Mouse (Mus musculus): ENCODE results near the gene P4htm. TPM values are rescaled to one million over a fixed set of nuclear protein-coding genes. Genes with fewer than 3 reads are reported as not detected.
A peak's percentile ranks its signal among the peaks of the same experiment; 100 is the strongest.

P4htm gene
- polyA plus RNA-seq, 1 experiment: not detected

DNA sequence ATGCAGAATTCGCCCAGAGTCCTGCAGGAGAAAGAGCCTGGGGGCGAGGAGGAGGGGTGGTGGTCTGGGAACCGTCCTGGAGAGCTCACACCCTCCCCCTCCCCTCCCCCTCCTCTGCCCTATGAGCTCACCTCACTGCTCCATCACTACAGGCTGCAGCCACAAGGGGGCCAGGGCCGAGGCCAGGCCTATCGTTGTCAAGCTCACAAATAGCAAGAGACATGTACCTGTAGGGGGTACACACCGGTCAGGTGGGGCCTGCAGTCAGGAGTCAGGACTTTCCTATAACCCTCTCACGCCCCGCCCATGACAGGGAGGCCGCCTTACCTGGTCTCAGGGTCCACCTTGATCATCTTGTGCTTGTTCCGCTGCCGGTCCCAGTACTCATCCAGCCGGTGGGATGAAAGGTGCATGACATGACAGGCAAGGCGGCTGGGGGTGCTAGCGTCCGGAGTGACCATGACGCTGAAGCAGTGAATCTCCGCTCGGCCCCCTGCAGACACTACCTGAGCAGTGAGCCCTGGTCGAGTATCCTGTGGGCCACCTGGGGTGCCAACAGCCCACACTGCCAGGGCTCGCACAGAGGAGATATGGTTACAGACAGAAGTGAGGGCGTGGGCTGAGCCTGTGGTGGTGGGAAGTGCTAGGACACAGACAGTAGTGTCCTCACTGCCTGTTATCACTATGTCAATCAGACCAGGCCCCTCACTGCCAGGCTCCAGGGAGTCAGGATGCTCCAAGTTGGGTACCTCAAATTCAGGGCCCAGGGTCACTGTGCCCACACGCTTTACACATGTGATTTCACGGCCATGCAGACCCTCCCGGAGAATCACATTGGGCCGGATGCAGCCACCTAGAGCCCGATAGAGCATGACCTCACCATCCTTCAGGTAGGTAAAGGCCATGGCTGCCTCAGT, 23.4 kb downstream of the P4htm start:
- WGBS: 51% methylated on average over 26 of the region's 26 CpGs
- no peak for TF ChIP-seq CTCF (IDR thresholded peaks at IDR 0.05; ENCODE audit: insufficient read depth, low read depth, low read length)
- no peak for TF ChIP-seq POLR2A (IDR thresholded peaks at IDR 0.05; ENCODE audit: insufficient read depth, low read depth, low read length)
- peaks cover 59% of the 10 kb centered on the region for H3K4me1 ChIP-seq (ENCODE audit: control insufficient read depth, insufficient read depth, low read length)
- no peak overlapping the region for H3K27ac ChIP-seq (ENCODE audit: insufficient read depth, low read depth, low read length)
- no peak overlapping the region for H3K4me3 ChIP-seq (ENCODE audit: insufficient read depth, low read depth, low read length)

DNA sequence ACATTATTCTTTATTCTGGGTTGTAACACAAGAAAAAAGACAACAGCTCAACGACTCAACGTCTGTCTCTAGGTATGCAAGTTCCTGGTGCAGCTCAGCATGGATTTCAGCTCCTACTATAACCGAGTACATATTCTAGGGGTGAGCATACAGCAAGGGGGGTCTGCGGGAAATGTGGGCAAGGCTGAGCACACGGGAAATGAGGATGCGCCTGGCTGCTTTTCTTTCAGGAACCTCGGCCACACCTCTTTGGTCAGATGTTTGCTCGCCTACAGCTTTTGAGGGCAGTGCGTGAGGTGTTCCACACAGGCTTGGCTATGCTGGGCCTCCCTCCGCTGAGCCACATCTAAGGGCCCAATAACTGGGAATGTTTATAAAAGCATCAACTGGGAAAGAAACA, 25.1 kb downstream of the P4htm start:
- TF ChIP-seq POLR2A (IDR thresholded peaks at IDR 0.05; ENCODE audit: insufficient read depth, low read depth, low read length): no peak
- TF ChIP-seq CTCF (IDR thresholded peaks at IDR 0.05; ENCODE audit: insufficient read depth, low read depth, low read length): no peak
- Histone ChIP-seq H3K4me3 (ENCODE audit: insufficient read depth, low read depth, low read length) (no peak overlapping the region), H3K27ac (ENCODE audit: insufficient read depth, low read depth, low read length) (no peak overlapping the region), H3K4me1 (ENCODE audit: control insufficient read depth, insufficient read depth, low read length) (peaks cover 64% of the 10 kb centered on the region)
- WGBS: 75% methylated on average over 10 of the region's 10 CpGs

DNA sequence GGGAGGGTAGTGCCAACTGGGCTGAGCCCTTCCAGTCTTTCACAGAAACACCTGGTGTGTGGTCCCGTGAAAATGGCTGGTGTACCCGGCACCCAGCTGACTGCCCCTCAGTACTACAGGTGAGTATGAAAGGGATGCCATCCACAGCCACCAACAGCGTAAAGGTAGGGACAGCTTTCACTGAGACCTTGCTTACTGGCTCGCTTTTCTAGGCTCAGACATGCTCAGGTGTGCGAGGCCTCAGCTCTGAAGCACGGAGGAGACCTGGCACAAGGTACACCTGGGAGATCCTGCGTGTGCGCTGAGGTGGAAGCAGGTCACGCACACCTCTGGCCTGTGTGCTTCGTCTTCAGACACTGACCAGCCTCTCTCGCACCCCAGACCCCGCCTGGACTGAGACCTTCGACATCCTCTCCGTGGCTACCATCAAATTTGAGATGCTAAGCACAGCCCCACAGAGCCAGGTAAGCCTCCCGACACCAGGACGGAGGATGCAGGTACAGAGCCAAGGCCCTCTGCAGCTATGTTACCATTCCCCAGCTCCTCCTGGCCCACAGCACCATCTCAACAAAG, 26.0 kb downstream of the P4htm start:
- WGBS: 93% methylated on average over 16 of the region's 16 CpGs
- Histone ChIP-seq H3K4me3 (ENCODE audit: insufficient read depth, low read depth, low read length) (no peak overlapping the region), H3K27ac (ENCODE audit: insufficient read depth, low read depth, low read length) (no peak overlapping the region), H3K4me1 (ENCODE audit: control insufficient read depth, insufficient read depth, low read length) (peaks cover 57% of the 10 kb centered on the region)
- TF ChIP-seq POLR2A (IDR thresholded peaks at IDR 0.05; ENCODE audit: insufficient read depth, low read depth, low read length) (no peak), CTCF (IDR thresholded peaks at IDR 0.05; ENCODE audit: insufficient read depth, low read depth, low read length) (no peak)

DNA sequence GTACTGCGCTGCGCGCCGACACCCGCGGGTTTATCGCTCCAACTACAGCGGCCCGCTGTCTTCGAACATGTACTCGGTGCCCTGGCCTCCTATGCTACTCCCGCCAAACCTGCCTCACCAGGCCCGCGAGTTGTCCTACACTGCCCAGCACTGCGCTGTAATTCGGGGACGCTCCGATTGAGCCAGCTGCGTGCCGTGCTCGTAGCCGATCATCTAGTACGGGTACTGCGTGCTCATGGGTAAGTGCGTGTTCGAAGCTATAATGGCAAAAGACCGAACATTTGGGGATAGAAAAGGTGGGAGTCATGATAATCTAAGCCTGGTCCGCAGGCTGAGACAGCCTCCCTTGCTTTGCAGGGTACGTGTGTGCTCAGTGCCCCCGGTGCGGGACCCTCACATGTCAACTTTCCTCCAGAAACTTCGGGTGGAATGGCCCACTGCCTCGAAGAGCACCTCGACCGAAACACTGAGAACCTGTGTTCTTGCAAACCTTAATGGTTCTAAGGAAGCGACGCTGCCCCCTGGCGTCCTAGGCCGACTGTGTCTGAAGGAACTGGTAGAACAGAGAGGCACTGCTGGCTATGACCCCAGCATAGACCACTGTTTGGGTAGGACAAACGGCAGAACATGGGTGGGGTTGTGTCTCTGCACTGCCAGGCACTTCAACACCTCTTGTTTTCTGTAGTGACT, 27.1 kb downstream of the P4htm start:
- H3K4me1 ChIP-seq (ENCODE audit: control insufficient read depth, insufficient read depth, low read length): peaks cover 50% of the 10 kb centered on the region
- 1% methylated on average over 40 of the region's 40 CpGs for WGBS
- H3K4me3 ChIP-seq (ENCODE audit: insufficient read depth, low read depth, low read length): peak overlapping the region; percentile 59
- H3K27ac ChIP-seq (ENCODE audit: insufficient read depth, low read depth, low read length): peak overlapping the region; percentile 7
- peak; percentile 26; the same call in 1 of the 2 replicates for TF ChIP-seq CTCF (IDR thresholded peaks at IDR 0.05; ENCODE audit: insufficient read depth, low read depth, low read length)
- no peak for TF ChIP-seq POLR2A (IDR thresholded peaks at IDR 0.05; ENCODE audit: insufficient read depth, low read depth, low read length)

DNA sequence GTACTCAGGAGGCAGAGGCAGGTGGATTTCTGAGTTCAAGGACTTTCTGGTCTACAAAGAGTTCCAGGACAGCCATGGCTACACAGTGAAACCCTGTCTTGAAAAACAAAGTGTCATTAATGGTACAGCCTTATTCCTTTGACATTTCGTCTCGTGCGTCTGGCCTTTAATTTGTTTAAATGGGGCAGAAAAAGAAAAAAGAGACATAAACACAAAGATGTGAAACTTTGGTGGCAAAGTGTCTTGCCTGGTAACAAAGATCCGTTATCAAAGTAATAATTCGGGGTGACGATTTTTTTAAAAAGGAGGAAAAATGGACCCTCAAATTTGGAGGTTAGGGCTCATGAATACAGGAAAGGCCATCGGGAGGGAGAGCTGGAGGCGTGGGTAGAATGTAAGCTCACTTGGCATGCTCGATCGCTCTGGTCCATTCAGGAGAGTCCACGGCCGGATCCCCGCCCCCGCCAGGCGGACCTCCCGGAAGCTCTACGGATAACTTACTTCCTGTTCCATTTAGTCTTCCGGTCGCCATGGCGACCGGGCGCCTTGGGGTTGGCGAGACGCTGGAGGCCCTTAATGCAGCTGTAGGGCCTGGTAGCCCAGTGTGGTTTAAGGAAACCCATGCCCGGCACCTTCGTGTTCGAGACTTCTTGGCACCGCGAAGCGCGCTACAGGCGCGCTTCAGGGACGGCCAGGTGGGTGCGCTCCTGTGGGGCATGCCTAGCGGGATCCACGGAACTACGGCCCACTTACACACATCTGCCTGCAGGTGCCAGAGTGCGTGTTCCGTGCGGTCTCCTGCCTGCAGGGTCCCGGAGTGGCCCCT, 27.9 kb downstream of the P4htm start, which contains the start of gene Dalrd3:
Gene Dalrd3, plus strand, starts transcription at position 506 of the 826 bp plus-strand sequence.
- Histone ChIP-seq H3K27ac (ENCODE audit: insufficient read depth, low read depth, low read length) (peak within 1 kb of the TSS; percentile 7), H3K4me1 (ENCODE audit: control insufficient read depth, insufficient read depth, low read length) (peaks cover 43% of the 10 kb centered on the region), H3K4me3 (ENCODE audit: insufficient read depth, low read depth, low read length) (peak within 1 kb of the TSS; percentile 59)
- TF ChIP-seq POLR2A (IDR thresholded peaks at IDR 0.05; ENCODE audit: insufficient read depth, low read depth, low read length) (0 out of 2 replicates have a peak, but pooled peaks have one; percentile 58), CTCF (IDR thresholded peaks at IDR 0.05; ENCODE audit: insufficient read depth, low read depth, low read length) (no peak; the same call in 1 of the 2 replicates)
- 2% methylated on average over 42 of the region's 42 CpGs for WGBS

DNA sequence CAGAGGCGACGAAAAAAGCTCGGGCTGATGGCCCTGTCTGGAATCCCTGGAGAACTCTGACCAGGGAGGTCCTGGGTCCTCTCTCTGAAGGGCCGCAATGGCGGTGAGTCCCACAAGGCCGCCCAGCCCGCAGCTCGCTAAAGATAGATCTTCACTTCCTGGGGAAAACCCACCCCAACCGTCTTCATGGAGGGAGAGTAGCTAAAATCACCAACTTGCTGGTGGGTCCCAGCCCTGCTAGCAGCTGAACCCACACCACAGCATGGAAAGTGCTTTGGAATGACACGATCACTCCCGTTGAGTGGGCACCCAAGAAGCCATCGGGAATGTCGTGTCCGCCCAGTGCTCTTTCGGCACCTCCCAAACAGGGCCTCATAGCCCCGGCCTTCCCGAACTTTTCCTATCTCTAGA, 29.0 kb downstream of the P4htm start:
- H3K27ac ChIP-seq (ENCODE audit: insufficient read depth, low read depth, low read length): no peak overlapping the region
- TF ChIP-seq CTCF (IDR thresholded peaks at IDR 0.05; ENCODE audit: insufficient read depth, low read depth, low read length): no peak
- TF ChIP-seq POLR2A (IDR thresholded peaks at IDR 0.05; ENCODE audit: insufficient read depth, low read depth, low read length): no peak
- 81% methylated on average over 17 of the region's 17 CpGs for WGBS
- peaks cover 39% of the 10 kb centered on the region for H3K4me1 ChIP-seq (ENCODE audit: control insufficient read depth, insufficient read depth, low read length)
- peak overlapping the region; percentile 86; the same call in 1 of the 2 replicates for H3K4me3 ChIP-seq (ENCODE audit: insufficient read depth, low read depth, low read length)

DNA sequence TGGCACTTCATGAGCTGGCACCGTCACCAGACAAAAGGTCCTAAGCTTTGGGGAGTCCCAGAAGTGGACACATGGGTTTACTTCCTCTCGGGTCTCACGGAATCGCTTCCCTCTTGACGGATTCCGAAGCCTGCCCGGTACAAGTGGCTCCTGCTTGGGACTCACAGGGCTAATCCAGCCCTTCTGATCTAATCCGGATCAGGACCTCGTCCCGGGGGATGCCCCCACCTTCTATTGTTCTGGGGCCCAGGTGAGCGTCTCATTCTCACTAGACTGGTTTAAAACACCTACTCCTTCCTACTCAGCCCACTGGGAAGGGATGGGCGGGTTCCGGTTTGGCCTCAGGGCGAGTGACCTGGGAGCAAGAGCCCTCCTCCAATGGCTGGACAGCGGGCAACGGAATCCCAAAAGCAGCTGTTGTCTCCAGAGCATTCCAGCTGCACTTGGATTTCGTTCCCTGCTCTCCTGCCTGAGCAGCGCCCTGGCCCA, 29.5 kb downstream of the P4htm start:
- 15% methylated on average over 18 of the region's 18 CpGs for WGBS
- peak overlapping the region; percentile 84 for H3K27ac ChIP-seq (ENCODE audit: insufficient read depth, low read depth, low read length)

More for the DNA sequence above, 29.5 kb downstream of the P4htm start:
- Histone ChIP-seq H3K4me3 (ENCODE audit: insufficient read depth, low read depth, low read length) (peak overlapping the region; percentile 86), H3K4me1 (ENCODE audit: control insufficient read depth, insufficient read depth, low read length) (peaks cover 34% of the 10 kb centered on the region)
- TF ChIP-seq POLR2A (IDR thresholded peaks at IDR 0.05; ENCODE audit: insufficient read depth, low read depth, low read length): no peak
- no peak for TF ChIP-seq CTCF (IDR thresholded peaks at IDR 0.05; ENCODE audit: insufficient read depth, low read depth, low read length)

Measured in olfactory bulb, adult 2 months (tissue).